Mouse (Mus musculus) adrenal gland, adult 8-10 months (tissue): ENCODE data around the gene Nlrx1. TPM values are rescaled to one million over a fixed set of nuclear protein-coding genes. Genes with fewer than 3 reads are reported as not detected.

Source experiments
- DNase-seq: peaks from one replicate; pipeline ENCODE4 v3.0.0; 2022
- total RNA-seq, 4 experiments: library from RNA; stranded (reverse); gene quantifications; 2 replicates each; pipeline ENCODE4 v1.2.4; 2022

The Nlrx1 gene
- total RNA-seq, 4 experiments from 2014 or later: 27.6 to 41.8 (median 34.2) TPM

DNA sequence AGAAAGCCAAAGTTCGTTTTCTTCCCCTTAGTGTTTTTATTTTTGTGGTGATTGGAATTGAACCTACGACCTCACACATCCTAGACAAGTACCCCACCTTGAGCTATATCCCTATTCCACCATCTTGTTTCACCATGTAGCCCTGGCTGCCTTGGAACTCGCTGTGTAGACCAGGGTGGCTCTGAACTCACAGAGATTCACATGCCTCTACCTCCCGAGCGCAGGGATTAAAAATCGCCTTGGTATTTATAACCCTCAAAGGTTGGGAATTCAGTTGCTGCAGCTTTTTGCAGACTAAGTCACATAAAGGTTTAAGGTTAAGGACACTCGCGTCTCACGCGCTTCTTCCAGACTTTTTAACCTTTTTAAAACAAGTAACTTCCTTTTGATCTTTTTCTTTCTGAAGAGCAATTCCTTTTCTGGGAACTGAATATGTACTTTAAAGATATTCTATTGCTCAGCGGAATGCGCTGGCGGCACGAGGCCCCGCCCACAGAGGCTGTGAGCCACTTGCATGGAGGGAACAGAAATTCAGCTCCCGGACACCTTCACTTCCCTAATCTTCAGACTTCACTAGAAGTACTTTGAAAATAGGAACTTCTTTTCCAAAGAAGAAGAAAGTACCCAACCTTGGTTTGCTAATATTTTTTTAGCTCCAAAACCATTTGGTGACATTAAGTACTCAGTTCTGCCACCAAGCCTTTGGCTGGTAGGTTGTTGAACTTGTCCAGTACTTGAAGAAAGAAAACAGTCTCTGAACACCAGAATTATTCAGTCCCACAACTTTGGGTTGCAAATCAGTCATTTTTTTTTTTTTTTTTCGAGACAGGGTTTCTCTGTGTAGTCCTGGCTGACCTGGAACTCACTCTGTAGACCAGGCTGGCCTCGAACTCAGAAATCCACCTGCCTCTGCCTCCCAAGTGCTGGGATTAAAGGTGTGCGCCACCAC, 33.6 kb downstream of the Nlrx1 start:
- peak; percentile 47 for DNase-seq

- peak; percentile 98 for DNase-seq
These were observed 34.5 kb downstream of the Nlrx1 start, which contains the start of gene Cbl for GRCm38 (mm10) chr9:44233802-44234478. Cbl (minus strand) TSS chr9:44234049.

- DNase-seq: no peak
These were observed 35.2 kb downstream of the Nlrx1 start for GRCm38 (mm10) chr9:44233021-44233801.

- no peak for DNase-seq
These were observed 36.8 kb downstream of the Nlrx1 start for GRCm38 (mm10) chr9:44231609-44232008.

DNA sequence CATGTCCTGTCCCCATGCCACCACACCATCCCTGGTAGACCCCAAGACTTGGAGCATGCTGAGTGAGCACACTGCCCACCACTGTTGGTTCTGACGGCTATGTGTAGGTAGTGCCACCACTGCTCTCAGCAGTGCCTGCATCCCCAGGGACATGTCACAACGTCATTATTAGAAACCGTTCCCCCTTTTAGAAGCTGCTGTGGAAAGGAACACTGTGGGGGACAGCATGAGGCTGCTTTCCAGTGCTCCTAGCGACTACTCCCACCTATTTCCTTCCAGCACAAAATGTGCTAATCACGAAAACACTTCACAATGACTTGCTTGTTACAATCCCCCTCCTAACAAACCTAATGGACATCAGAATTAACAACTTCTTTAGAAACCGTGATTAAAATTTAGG, 42.4 kb downstream of the Nlrx1 start:
- DNase-seq: no peak

DNA sequence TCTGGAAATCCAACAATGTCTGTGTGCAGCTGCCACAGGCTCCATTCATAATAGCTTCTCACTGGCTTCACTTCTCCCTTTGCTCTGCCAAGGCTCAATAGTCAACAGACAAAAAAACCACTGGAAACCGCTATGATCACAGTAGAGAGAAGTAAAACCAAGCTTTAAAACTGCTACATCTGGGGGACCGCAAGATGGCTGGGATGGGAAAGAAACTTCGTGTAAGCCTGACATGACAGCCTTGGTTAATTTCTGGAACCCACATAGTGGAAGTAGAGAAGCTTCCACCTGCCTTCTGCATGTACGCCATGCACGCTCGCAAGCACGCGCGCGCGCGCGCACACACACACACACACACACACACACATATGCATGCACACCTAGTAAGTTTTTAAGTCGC, 54.9 kb downstream of the Nlrx1 start:
- no peak for DNase-seq

- DNase-seq: no peak
These were observed 56.0 kb downstream of the Nlrx1 start for GRCm38 (mm10) chr9:44212406-44212805.

- no peak for DNase-seq
These were observed 59.0 kb downstream of the Nlrx1 start for GRCm38 (mm10) chr9:44209416-44209815.

GRCm38 (mm10) chr9:44207840-44208239, 60.6 kb downstream of the Nlrx1 start:
- DNase-seq: no peak

Other genes with a start within 250 kb of the Nlrx1 start
- 10 to 100 TPM; 46.5 to 54.9 (median 48.0) TPM for gene Thy1, start 225.2 kb downstream of the Nlrx1 start, total RNA-seq
- 10 to 100 TPM; 39.1 to 77.6 (median 51.7) TPM for gene Usp2, start 201.6 kb downstream of the Nlrx1 start, total RNA-seq
- under 1 TPM in 2 of 4 experiments, not detected in 2; 0.10 to 0.31 TPM for gene Mfrp, start 166.9 kb downstream of the Nlrx1 start, total RNA-seq
- gene C1qtnf5, start 161.4 kb downstream of the Nlrx1 start, total RNA-seq: 10 to 100 TPM; 13.7 to 22.0 (median 18.7) TPM
- 1 to 10 TPM in 1 of 4 experiments, under 1 TPM in 3; 0.20 to 1.1 (median 0.93) TPM for gene Gm49380, start 155.1 kb downstream of the Nlrx1 start, total RNA-seq
- gene Rnf26, start 155.1 kb downstream of the Nlrx1 start, total RNA-seq: 10 to 100 TPM; 29.8 to 36.7 (median 31.5) TPM
- gene Mcam, start 134.1 kb downstream of the Nlrx1 start, total RNA-seq: 10 to 100 TPM; 21.4 to 70.9 (median 38.2) TPM
- 10 to 100 TPM; 30.4 to 52.9 (median 40.1) TPM for gene Cbl, start 34.5 kb downstream of the Nlrx1 start, total RNA-seq
- 10 to 100 TPM in 2 of 4 experiments, 1 to 10 TPM in 2; 3.9 to 18.0 (median 7.9) TPM for gene Ccdc153, start 27.9 kb downstream of the Nlrx1 start, total RNA-seq
- under 1 TPM in 3 of 4 experiments, not detected in 1; 0.24 to 0.27 (median 0.25) TPM for gene Pdzd3, start 17.1 kb downstream of the Nlrx1 start, total RNA-seq
- gene Abcg4, start 20.0 kb upstream of the Nlrx1 start, total RNA-seq: 10 to 100 TPM; 39.3 to 51.3 (median 42.1) TPM
- 10 to 100 TPM; 20.3 to 44.4 (median 31.8) TPM for gene Hinfp, start 37.1 kb upstream of the Nlrx1 start, total RNA-seq
- gene C2cd2l, start 51.7 kb upstream of the Nlrx1 start, total RNA-seq: 10 to 100 TPM; 42.6 to 60.5 (median 49.9) TPM
- gene Dpagt1, start 57.4 kb upstream of the Nlrx1 start, total RNA-seq: 10 to 100 TPM; 31.4 to 37.0 (median 34.8) TPM
- gene H2afx, start 66.1 kb upstream of the Nlrx1 start, total RNA-seq: 10 to 100 TPM; 25.9 to 44.6 (median 31.7) TPM
- 100 to 1,000 TPM in 2 of 4 experiments, 10 to 100 TPM in 2; 82.8 to 122 (median 96.8) TPM for gene Hmbs, start 75.6 kb upstream of the Nlrx1 start, total RNA-seq
- gene Vps11, start 93.1 kb upstream of the Nlrx1 start, total RNA-seq: 10 to 100 TPM; 78.0 to 91.8 (median 85.8) TPM
- 100 to 1,000 TPM; 199 to 239 (median 228) TPM for gene Hyou1, start 110.9 kb upstream of the Nlrx1 start, total RNA-seq
- gene Slc37a4, start 128.3 kb upstream of the Nlrx1 start, total RNA-seq: 10 to 100 TPM; 18.2 to 27.8 (median 23.5) TPM
- 1,000 to 10,000 TPM; 1,115 to 1,314 (median 1,244) TPM for gene Rps25, start 138.5 kb upstream of the Nlrx1 start, total RNA-seq
- gene Trappc4, start 139.0 kb upstream of the Nlrx1 start, total RNA-seq: 100 to 1,000 TPM in 2 of 4 experiments, 10 to 100 TPM in 2; 86.0 to 116 (median 98.3) TPM
- gene Ccdc84, start 150.0 kb upstream of the Nlrx1 start, total RNA-seq: 10 to 100 TPM; 14.9 to 29.6 (median 25.7) TPM
- gene Foxr1, start 172.5 kb upstream of the Nlrx1 start, total RNA-seq: not detected
- gene Upk2, start 186.4 kb upstream of the Nlrx1 start, total RNA-seq: not detected
- 10 to 100 TPM; 48.9 to 76.1 (median 66.7) TPM for gene Bcl9l, start 214.2 kb upstream of the Nlrx1 start, total RNA-seq